Mouse (Mus musculus) stomach, embryonic 16.5 days (tissue): ENCODE data around the gene Dph2. TPM values are rescaled to one million over a fixed set of nuclear protein-coding genes. Genes with fewer than 3 reads are reported as not detected.

Source experiments
- ATAC-seq: fragments of 200-750 bp; cut with Nextera tagmentation; 2 replicates; pipeline ENCODE4 v1.8.0; 2017; ENCODE audit warnings: moderate number of reproducible peaks, moderate TSS enrichment; ENCODE audit not compliant: insufficient read depth, low FRiP score
- H3K27ac ChIP-seq: fragments of 300-500 bp; sonication (generic); 2 replicates; pipeline ENCODE4 v1.5.1; 2014; ENCODE audit warnings: low read length
- H3K27me3 ChIP-seq: fragments of 300-500 bp; sonication (generic); 2 replicates; pipeline ENCODE4 v1.6.1; 2014; ENCODE audit warnings: low read length, control low read depth, mixed read lengths; ENCODE audit not compliant: control insufficient read depth, insufficient read depth
- H3K36me3 ChIP-seq: fragments of 300-500 bp; sonication (generic); 2 replicates; pipeline ENCODE4 v1.6.1; 2014; ENCODE audit warnings: low read length; ENCODE audit not compliant: control insufficient read depth, insufficient read depth
- H3K4me1 ChIP-seq: fragments of 300-500 bp; sonication (generic); 2 replicates; pipeline ENCODE4 v1.6.1; 2014; ENCODE audit warnings: low read length, control low read depth, mixed read lengths; ENCODE audit not compliant: control insufficient read depth, insufficient read depth
- H3K4me2 ChIP-seq: fragments of 300-500 bp; sonication (generic); 2 replicates; pipeline ENCODE4 v1.6.1; 2014; ENCODE audit warnings: low read depth, low read length, mixed read lengths
- H3K4me3 ChIP-seq: fragments of 300-500 bp; sonication (generic); replicated peaks from 2 replicates; pipeline ENCODE4 v1.5.1; 2014; ENCODE audit warnings: mild to moderate bottlenecking, low read length
- H3K9ac ChIP-seq: fragments of 300-500 bp; sonication (generic); 2 replicates; pipeline ENCODE4 v1.6.1; 2014; ENCODE audit warnings: low read length
- H3K9me3 ChIP-seq: fragments of 300-500 bp; sonication (generic); replicated peaks from 2 replicates; pipeline ENCODE4 v1.6.1; 2016; ENCODE audit warnings: low read length, control low read depth; ENCODE audit not compliant: control insufficient read depth
- WGBS: fragments of 180-500 bp; shearing (Covaris S2); extraction: QIAGEN DNeasy Blood & Tissue Kit; methylation state at CpG from one replicate; pipeline ENCODE4 v1.1.7; 2014; 5-methylcytosine and 5-hydroxymethylcytosine counted together
- polyA plus RNA-seq: library from polyadenylated mRNA; unstranded; fragments of >200 nt; fragmentation: Nextera tagmentation; extraction: Ambion mirVana; gene quantifications from 2 replicates; pipeline ENCODE4 v1.2.1, GENCODE M21; 2015

Dph2 gene
- polyA plus RNA-seq, 1 experiment from 2014 or later, result 19.4 TPM

DNA sequence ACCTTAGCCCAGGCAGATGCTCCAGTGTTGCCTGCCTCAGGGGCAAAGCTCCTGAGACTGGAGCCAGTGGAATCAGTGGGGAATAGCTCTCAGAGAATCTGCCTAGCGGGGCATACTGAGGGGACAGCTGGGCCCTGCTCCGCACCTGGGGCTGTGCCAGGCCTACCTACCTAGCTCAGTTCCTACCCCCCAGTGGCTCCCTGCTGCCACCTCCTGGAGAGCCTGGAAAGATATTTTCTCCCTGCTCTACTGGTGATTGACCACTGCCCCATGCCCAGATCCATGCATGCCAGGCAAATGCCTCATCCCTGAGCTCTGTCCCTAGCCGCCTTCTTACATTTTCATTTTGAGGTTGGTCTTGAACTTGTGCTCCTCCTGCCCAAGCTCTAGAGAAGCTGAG lies 33.0 kb downstream of the Dph2 start:
- peak; percentile 6; the same call in 1 of the 2 replicates for ATAC-seq

DNA sequence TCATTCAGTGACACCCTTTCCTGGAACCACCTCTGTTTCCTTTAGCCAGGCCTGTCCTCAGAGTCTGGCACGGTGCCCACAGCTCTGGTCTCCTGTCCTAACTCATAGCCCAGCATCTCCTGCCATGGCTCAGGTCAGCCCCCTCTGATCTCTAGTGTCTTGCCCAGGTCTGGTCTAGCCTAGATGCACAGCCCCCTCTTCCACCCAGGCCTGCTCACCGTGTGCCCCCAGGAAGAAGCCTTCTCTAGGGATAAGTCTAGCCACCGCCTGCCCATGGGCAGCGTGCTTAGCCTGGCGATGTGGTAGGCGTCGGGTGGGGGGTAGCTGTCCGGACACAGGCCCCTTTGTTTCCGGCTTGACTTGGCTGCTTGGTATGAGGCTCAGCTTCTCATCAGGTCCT lies 36.7 kb downstream of the Dph2 start:
- Histone ChIP-seq H3K4me3 (no peak overlapping the region), H3K4me2 (no peak overlapping the region), H3K4me1 (no peaks in the 10 kb centered on the region), H3K36me3 (no peaks in the 10 kb centered on the region; the same call in 1 of the 2 replicates), H3K27ac (no peak overlapping the region), H3K9ac (no peak overlapping the region), H3K27me3 (no peaks in the 10 kb centered on the region), H3K9me3 (no peaks in the 10 kb centered on the region)
- 85% methylated on average over 9 of the region's 9 CpGs for WGBS
- no peak for ATAC-seq

More for the DNA sequence above, 33.0 kb downstream of the Dph2 start:
- H3K4me3 ChIP-seq, result no peak overlapping the region
- H3K36me3 ChIP-seq, result no peaks in the 10 kb centered on the region; the same call in 1 of the 2 replicates
- no peaks in the 10 kb centered on the region for H3K27me3 ChIP-seq
- WGBS, result 79% methylated on average over 3 of the region's 3 CpGs
- no peaks in the 10 kb centered on the region for H3K4me1 ChIP-seq
- H3K27ac ChIP-seq, result no peak overlapping the region
- H3K9me3 ChIP-seq, result no peaks in the 10 kb centered on the region
- H3K9ac ChIP-seq, result no peak overlapping the region
- no peak overlapping the region for H3K4me2 ChIP-seq

DNA sequence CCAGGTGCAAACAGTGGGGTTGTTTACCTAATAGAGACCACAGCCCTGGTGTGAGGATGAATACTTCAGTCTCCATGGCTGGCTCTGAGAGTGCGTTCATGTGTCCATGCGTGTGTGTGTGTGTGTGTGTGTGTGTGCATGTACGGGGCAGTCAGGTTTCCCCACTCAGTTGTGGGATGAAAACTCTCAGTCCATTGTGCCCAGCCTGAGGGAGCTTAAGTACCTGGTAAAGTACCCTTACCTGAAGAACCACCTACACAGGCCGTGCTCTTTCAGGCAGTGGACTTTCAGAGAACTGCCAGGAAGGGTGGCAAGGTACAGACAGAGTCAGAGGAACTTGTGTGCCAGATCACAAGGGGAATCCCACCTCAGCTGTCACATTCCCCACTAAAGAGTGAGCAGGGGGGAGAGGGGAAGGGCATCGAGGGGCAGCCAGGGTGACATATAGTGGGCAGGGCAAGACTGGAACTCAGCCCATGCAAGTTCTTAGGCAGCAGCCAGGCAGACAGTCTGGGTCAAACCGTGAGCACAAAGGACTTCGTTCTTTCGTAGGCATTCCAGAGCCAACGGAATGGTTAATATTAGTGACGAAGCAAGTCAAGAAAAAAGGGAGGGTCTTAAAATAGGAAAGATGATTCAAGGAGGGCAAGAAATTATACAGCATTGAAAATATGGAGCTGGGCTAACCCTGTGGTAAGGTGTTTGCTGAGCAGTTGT lies 39.5 kb downstream of the Dph2 start:
- Histone ChIP-seq H3K4me2 (no peak overlapping the region), H3K36me3 (no peaks in the 10 kb centered on the region; the same call in 1 of the 2 replicates), H3K27me3 (no peaks in the 10 kb centered on the region), H3K4me3 (no peak overlapping the region), H3K4me1 (no peaks in the 10 kb centered on the region), H3K9ac (no peak overlapping the region), H3K9me3 (no peaks in the 10 kb centered on the region), H3K27ac (no peak overlapping the region)
- 76% methylated on average over 10 of the region's 10 CpGs for WGBS
- no peak for ATAC-seq

DNA sequence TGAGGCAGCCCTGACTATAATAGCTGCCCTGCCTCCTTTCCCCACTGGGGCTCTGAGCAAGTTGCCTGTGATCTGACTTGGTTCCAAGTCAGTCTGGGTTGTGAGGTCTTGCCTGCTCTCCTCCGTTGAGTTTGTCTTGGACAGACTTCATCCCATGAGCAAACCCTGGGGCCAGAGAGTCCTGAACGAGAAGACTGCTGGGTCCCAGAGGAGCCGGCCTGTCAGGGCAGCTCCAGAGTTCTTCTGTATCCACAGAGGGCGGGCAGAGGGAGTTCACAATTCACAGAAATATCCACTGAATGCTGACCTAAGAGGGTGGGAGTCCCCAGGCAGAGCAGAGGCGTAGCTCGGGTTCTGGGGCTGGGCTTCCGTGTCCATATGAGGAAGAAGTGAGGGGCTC lies 41.0 kb downstream of the Dph2 start:
- H3K9ac ChIP-seq, result no peak overlapping the region
- WGBS, result 76% methylated on average over 7 of the region's 7 CpGs
- no peaks in the 10 kb centered on the region for H3K9me3 ChIP-seq
- no peaks in the 10 kb centered on the region for H3K27me3 ChIP-seq
- H3K27ac ChIP-seq, result no peak overlapping the region
- no peak overlapping the region for H3K4me2 ChIP-seq
- H3K4me1 ChIP-seq, result no peaks in the 10 kb centered on the region
- H3K36me3 ChIP-seq, result no peaks in the 10 kb centered on the region
- ATAC-seq, result no peak
- no peak overlapping the region for H3K4me3 ChIP-seq

DNA sequence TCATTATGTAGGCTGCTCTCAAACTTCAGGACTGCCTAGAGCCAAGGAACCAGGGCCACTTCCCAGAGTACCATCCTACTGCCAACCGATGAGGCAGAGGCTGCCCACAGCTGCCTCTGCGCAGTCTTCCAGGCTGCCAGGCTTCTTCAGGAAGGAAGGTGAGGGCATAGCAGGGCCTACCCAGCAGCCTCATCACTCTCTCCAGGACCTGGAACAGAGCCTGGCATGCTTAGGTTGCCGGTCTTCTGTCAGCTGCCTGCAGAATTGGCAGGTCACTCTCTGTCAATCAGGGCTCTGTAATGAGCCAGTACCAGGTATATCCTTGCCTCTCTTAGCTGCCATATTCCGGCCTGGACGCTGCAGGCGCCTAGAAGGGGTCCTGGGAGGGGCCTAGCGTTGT lies 41.7 kb downstream of the Dph2 start:
- no peak for ATAC-seq
- H3K9me3 ChIP-seq, result no peaks in the 10 kb centered on the region
- H3K9ac ChIP-seq, result no peak overlapping the region
- no peaks in the 10 kb centered on the region for H3K36me3 ChIP-seq
- 82% methylated on average over 7 of the region's 7 CpGs for WGBS
- no peak overlapping the region for H3K4me2 ChIP-seq
- H3K4me3 ChIP-seq, result no peak overlapping the region
- H3K4me1 ChIP-seq, result no peaks in the 10 kb centered on the region
- H3K27me3 ChIP-seq, result no peaks in the 10 kb centered on the region
- H3K27ac ChIP-seq, result no peak overlapping the region

DNA sequence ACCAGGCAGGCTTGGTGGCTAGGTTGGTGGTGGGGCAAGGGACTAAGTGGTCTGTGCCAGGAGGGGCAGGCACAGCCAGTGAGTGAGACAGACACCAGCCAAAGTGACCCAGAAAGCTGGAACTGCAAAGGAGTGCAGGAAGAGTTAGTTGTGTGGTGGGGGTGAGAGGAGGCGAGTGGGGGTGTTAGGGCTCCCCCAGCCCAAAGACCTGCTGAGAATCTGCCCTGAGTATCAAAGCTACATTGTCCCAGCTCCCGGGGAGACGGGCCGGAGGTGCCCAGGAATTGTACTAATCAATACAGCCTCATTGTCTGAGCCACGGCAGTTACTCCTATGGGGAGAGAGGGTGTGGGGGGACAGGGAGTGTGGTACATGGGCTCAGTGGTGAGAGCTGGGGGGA lies 42.3 kb downstream of the Dph2 start:
- Histone ChIP-seq H3K27ac (no peak overlapping the region), H3K36me3 (no peaks in the 10 kb centered on the region), H3K4me2 (no peak overlapping the region), H3K4me3 (no peak overlapping the region), H3K9ac (no peak overlapping the region), H3K4me1 (no peaks in the 10 kb centered on the region), H3K9me3 (no peaks in the 10 kb centered on the region), H3K27me3 (no peaks in the 10 kb centered on the region)
- 74% methylated on average over 5 of the region's 5 CpGs for WGBS
- ATAC-seq, result no peak

DNA sequence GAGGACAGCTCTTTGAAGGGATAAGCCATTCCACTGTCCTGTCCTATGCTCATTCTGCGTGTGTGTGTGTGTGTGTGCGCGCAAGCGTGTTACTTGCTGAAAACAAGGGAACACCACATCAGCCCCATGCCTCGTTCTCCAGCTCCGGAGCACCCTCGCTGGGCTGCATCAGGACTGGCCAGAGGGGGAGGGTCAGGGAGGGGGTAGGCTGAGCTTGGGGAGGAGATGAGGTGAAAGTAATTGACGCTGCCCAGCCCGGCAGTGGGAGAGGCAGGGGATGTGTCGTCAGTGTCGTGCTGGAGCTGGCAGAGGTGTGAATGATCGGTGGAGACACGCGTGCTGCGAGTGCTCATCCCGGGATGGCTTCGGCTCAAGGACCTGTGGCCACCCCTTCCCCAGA lies 42.8 kb downstream of the Dph2 start:
- Histone ChIP-seq H3K4me1 (no peaks in the 10 kb centered on the region), H3K27me3 (no peaks in the 10 kb centered on the region), H3K36me3 (no peaks in the 10 kb centered on the region), H3K9ac (no peak overlapping the region), H3K9me3 (no peaks in the 10 kb centered on the region), H3K4me2 (no peak overlapping the region), H3K4me3 (no peak overlapping the region), H3K27ac (no peak overlapping the region)
- ATAC-seq, result no peak
- 68% methylated on average over 17 of the region's 17 CpGs for WGBS

DNA sequence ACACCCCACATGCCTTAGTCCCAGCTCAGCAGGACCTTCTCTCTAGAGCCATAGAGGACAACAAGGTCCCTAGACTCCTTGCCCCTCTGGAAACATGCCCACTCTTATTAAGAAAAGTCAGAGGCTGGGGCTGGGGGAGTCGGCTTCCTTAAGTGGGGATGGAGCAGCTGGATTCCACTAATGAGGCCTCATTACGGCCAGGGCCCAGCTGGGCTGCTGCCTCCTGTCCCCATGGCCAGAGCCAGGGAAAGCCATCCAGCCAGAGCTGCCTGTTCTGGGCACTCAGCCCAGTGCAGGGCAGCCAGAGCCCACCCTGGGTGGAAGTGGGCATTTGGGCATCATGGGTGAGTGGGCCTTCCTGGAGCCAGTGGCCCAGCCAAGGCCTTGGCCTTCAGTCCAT lies 44.8 kb downstream of the Dph2 start:
- Histone ChIP-seq H3K9ac (peak overlapping the region; percentile 23; the same call in 1 of the 2 replicates), H3K36me3 (no peaks in the 10 kb centered on the region), H3K9me3 (no peaks in the 10 kb centered on the region), H3K4me2 (no peak overlapping the region), H3K4me3 (no peak overlapping the region), H3K27ac (0 out of 2 replicates have a peak overlapping the region, but pooled peaks have one; percentile 16), H3K4me1 (no peaks in the 10 kb centered on the region), H3K27me3 (no peaks in the 10 kb centered on the region)
- no peak; the same call in 1 of the 2 replicates for ATAC-seq
- WGBS, result 55% methylated on average over 2 of the region's 2 CpGs

DNA sequence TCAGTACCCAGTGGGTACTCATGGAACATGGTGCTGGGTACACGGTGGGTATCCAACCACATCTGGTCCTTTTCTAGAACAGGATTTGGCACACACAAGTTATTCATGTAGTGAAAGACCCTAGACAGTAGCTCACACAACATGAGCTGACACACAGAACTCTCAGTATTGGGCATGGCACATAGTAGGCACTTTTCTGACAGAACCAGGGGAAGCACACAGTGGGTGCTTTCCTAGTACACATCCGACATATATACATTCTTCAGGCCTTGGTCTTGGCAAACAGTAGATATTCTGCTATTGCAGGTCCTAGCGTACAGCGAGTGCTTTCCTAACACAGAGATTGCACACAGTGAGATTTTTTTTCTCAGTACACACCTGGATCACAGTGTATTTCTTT lies 45.6 kb downstream of the Dph2 start:
- no peak for ATAC-seq
- peaks cover 6% of the 10 kb centered on the region; the same call in 1 of the 2 replicates for H3K4me1 ChIP-seq
- H3K4me2 ChIP-seq, result no peak overlapping the region
- no peak overlapping the region for H3K27ac ChIP-seq
- H3K27me3 ChIP-seq, result no peaks in the 10 kb centered on the region
- 96% methylated on average over 4 of the region's 4 CpGs for WGBS
- H3K4me3 ChIP-seq, result no peak overlapping the region
- no peaks in the 10 kb centered on the region for H3K36me3 ChIP-seq
- no peaks in the 10 kb centered on the region for H3K9me3 ChIP-seq
- H3K9ac ChIP-seq, result no peak overlapping the region
